Mouse (Mus musculus) bone marrow, adult 2 months (tissue): ENCODE data around the gene Gdf1.
A peak's percentile ranks its signal among the peaks of the same experiment; 100 is the strongest.

Experiments
- CTCF ChIP-seq: fragments of 200-500 bp; IDR thresholded peaks from 2 replicates; pipeline ENCODE4 v1.5.1; 2011; ENCODE audit warnings: low read length, control low read depth; ENCODE audit not compliant: control insufficient read depth, insufficient read depth
- POLR2A ChIP-seq: fragments of 200-500 bp; IDR thresholded peaks from 2 replicates; pipeline ENCODE4 v1.6.1; 2011; ENCODE audit warnings: low read depth, mild to moderate bottlenecking, control low read depth, low read length, borderline replicate concordance; ENCODE audit not compliant: control insufficient read depth

- TF ChIP-seq POLR2A = no peak
- TF ChIP-seq CTCF = peak; percentile 56
Observed at GRCm38 (mm10) chr8:70286737-70287136, 42.9 kb upstream of the Gdf1 start.
